Mouse (Mus musculus) T-cell, adult 66 days (primary cell): ENCODE measurements around the gene Ssxb2. TPM values are rescaled to one million over a fixed set of nuclear protein-coding genes. Genes with fewer than 3 reads are reported as not detected.

Experiments used
- total RNA-seq, 2 experiments: library from RNA; stranded (reverse); gene quantifications; 3 replicates in 1 of 2; 4 replicates in 1 of 2; pipeline ENCODE4 v1.2.4; 2023

Ssxb2 gene
- not detected for total RNA-seq

DNA sequence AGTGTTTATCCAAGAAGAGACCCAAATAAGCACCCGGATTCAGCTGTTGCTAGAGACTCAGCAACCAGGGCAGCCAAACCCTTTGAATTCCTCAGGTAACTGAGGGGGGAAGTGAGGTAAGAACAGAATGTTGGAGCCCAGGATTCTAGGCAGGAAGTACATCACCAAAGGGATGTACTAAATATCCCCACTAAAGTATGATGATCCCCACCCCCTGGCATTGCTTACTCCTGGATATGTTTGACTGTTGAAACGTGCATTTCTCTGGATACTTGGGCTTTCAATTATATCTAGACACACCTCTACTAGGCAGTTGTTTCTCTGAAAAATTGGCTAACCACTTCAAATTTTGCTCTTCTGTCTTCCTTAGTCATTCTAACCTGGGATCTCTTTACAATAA is at the start of gene Ssxb2:
Gene Ssxb2, minus strand, starts transcription at position 101 of the 400 bp plus-strand sequence.

DNA sequence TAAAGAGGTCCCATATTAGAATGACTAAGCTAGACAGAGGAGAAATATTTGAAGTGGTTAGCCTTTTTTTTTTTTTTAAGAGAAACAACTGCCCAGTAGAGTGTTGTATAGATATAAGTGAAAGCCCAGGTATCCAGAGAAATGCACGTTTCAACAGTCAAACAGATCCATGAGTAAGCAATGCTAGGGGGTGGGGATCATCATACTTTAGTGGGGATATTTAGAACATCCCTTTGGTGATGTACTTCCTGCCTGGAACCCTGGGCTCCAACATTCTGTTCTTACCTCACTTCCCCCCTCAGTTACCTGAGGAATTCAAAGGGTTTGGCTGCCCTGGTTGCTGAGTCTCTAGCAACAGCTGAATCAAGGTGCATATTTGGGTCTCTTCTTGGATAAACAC is 48.5 kb downstream of the Ssxb2 start, which contains the start of gene Ssxb1:
Gene Ssxb1, plus strand, starts transcription at position 301 of the 400 bp plus-strand sequence.

Other genes with a start within 250 kb of the Ssxb2 start
- gene Ftsj1, start 209.3 kb downstream of the Ssxb2 start, total RNA-seq: 10 to 100 TPM; 16.3 to 17.3 TPM
- under 1 TPM in 1 of 2 experiments, not detected in 1; 0.79 TPM for gene Slc38a5, start 190.6 kb downstream of the Ssxb2 start, total RNA-seq
- not detected for gene Ssxb10, start 134.3 kb downstream of the Ssxb2 start, total RNA-seq
- gene Ssxb9, start 94.7 kb downstream of the Ssxb2 start, total RNA-seq: not detected
- not detected for gene Ssxb1, start 48.4 kb downstream of the Ssxb2 start, total RNA-seq
- not detected for gene Gm14459, start 63.2 kb upstream of the Ssxb2 start, total RNA-seq
- gene Ssxb6, start 86.5 kb upstream of the Ssxb2 start, total RNA-seq: not detected
- not detected for gene Ssxb3, start 130.1 kb upstream of the Ssxb2 start, total RNA-seq
- not detected for gene Ssxb8, start 229.1 kb upstream of the Ssxb2 start, total RNA-seq